Mouse (Mus musculus) lung, postnatal 0 days (tissue): ENCODE data around the gene Samsn1. TPM values are rescaled to one million over a fixed set of nuclear protein-coding genes. Genes with fewer than 3 reads are reported as not detected.

ENCODE experiments used
- ATAC-seq: fragments of 200-750 bp; cut with Nextera tagmentation; 2 replicates; pipeline ENCODE4 v1.8.0; 2017; ENCODE audit warnings: moderate library complexity
- DNase-seq: peaks from one replicate; pipeline ENCODE4 v3.0.0-alpha.2; 2016; ENCODE audit warnings: low spot score
- H3K27ac ChIP-seq: fragments of 300-500 bp; sonication (generic); 2 replicates; pipeline ENCODE4 v1.5.1; 2014; ENCODE audit warnings: antibody characterized with exemption, mild to moderate bottlenecking, low read length, mixed read lengths
- H3K27me3 ChIP-seq: fragments of 300-500 bp; sonication (generic); replicated peaks from 2 replicates; pipeline ENCODE4 v1.6.1; 2014; ENCODE audit warnings: low read length, mixed read lengths; ENCODE audit not compliant: insufficient read depth
- H3K36me3 ChIP-seq: fragments of 300-500 bp; sonication (generic); 2 replicates; pipeline ENCODE4 v1.6.1; 2014; ENCODE audit warnings: low read length, mixed read lengths; ENCODE audit not compliant: insufficient read depth
- H3K4me1 ChIP-seq: fragments of 300-500 bp; sonication (generic); 2 replicates; pipeline ENCODE4 v1.6.1; 2014; ENCODE audit warnings: antibody characterized with exemption, low read depth, low read length, mixed read lengths; ENCODE audit not compliant: insufficient read depth
- H3K4me2 ChIP-seq: fragments of 300-500 bp; sonication (generic); replicated peaks from 2 replicates; pipeline ENCODE4 v1.6.1; 2014; ENCODE audit warnings: low read depth, mild to moderate bottlenecking, low read length, moderate library complexity, mixed read lengths
- H3K4me3 ChIP-seq: fragments of 300-500 bp; sonication (generic); 2 replicates; pipeline ENCODE4 v1.5.1; 2014; ENCODE audit warnings: low read depth, low read length
- H3K9ac ChIP-seq: fragments of 300-500 bp; sonication (generic); replicated peaks from 2 replicates; pipeline ENCODE4 v1.6.1; 2014; ENCODE audit warnings: low read depth, mild to moderate bottlenecking
- H3K9me3 ChIP-seq: fragments of 300-500 bp; sonication (generic); 2 replicates; pipeline ENCODE4 v1.6.1; 2016; ENCODE audit warnings: low read length, mixed read lengths
- CTCF ChIP-seq: IDR thresholded peaks from 2 replicates; pipeline ENCODE4 v1.5.1; 2016; ENCODE audit warnings: antibody characterized with exemption, mild to moderate bottlenecking
- EP300 ChIP-seq: IDR thresholded peaks from 2 replicates; pipeline ENCODE4 v1.6.1; 2016; ENCODE audit warnings: antibody characterized with exemption, mild to moderate bottlenecking, control low read depth
- WGBS: fragments of 180-500 bp; shearing (Covaris S2); extraction: QIAGEN DNeasy Blood & Tissue Kit; methylation state at CpG from one replicate; pipeline ENCODE4 v1.1.7; 2014; 5-methylcytosine and 5-hydroxymethylcytosine counted together
- polyA plus RNA-seq: library from polyadenylated mRNA; unstranded; fragments of >200 nt; fragmentation: Nextera tagmentation; extraction: Ambion mirVana; gene quantifications from 2 replicates; pipeline ENCODE4 v1.2.1, GENCODE M21; 2015

Gene Samsn1
- polyA plus RNA-seq, 1 experiment from 2014 or later: 4.1 TPM

DNA sequence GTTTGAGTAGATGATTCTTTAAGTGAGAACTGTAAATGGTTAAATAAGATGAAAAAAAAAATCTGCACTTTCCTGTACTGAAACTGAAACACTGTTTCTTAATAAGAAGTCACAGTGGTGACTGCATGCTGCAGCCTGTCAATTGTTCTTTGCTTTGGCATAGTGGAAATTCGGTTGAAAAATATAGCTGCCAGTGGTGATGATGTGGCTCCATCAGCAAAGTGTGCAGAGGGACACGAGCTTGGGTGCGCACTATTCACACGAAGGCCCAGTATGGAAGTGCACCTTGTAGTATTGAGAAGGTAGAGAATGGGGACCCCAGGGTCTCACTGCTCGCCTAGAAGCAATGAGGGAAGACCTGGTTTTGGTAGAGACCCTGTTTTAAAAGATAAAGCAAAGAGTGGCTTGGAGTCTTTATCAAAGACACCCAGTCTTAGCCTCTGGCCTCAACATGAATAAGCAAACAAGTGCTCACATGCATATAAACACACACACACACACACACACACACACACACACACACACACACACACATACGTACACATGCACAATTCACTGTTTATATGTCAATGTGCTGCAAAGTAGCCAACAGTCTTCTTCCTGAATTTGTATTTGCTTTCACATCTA lies 18.4 kb upstream of the Samsn1 start:
- WGBS: 87% methylated on average over 6 of the region's 6 CpGs
- no peak for ATAC-seq

DNA sequence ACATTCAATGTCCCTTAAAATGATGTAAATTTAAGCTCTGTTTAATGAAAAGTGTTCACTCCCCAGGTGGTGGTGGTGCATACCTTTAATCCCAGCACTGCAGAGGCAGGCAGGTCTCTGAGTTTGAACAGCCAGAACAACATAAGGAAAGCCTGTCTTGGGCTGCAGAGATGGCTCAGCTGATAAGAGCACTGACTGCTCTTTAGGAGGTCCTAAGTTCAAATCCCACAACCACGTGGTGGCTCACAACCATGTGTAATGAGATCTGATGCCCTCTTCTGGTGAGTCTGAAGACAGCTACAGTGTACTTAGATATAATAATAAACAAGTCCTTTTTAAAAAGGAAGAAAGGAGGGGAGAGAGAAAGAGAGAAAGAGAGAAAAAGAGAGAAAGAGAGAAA lies 2.9 kb downstream of the Samsn1 start:
- WGBS: 50% methylated on average over 1 of the region's 1 CpGs
- no peak overlapping the region for H3K27ac ChIP-seq
- H3K4me2 ChIP-seq: no peak overlapping the region

More for the DNA sequence above, 18.4 kb upstream of the Samsn1 start:
- no peaks in the 10 kb centered on the region for H3K4me1 ChIP-seq
- H3K9ac ChIP-seq: no peak overlapping the region
- H3K36me3 ChIP-seq: no peaks in the 10 kb centered on the region
- no peak overlapping the region for H3K27ac ChIP-seq
- no peak overlapping the region for H3K4me2 ChIP-seq
- TF ChIP-seq EP300: no peak
- TF ChIP-seq CTCF: no peak
- H3K27me3 ChIP-seq: no peaks in the 10 kb centered on the region
- no peaks in the 10 kb centered on the region for H3K9me3 ChIP-seq
- no peak overlapping the region for H3K4me3 ChIP-seq
- no peak for DNase-seq

DNA sequence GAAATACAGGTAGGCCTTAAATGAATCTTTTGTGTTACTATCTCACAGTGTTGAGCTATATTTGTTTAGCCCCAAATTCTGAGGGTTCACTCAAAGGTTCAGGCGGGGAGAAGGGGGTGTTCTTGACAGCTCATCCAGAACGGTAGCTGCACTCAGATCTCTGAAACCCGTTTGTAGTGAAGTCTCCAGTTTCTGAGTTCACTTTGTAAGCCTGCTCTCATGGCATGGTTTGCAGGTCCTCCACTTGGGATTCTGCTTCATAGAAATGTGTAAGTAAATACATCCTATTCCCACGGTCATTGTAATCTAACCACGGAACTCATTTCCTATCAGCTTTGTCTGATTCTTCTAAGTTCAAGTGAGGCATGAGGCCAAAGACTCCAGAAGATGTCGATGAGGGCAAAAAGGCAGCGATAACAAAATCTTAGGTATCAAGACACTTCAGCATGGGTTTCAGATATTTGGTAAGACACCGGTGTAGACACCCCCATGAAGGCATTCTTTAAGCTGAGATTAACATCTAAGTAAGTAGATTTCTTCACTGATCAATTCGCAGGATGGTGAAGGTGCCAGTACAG lies 18.2 kb downstream of the Samsn1 start:
- Histone ChIP-seq H3K4me2 (no peak overlapping the region), H3K4me1 (no peaks in the 10 kb centered on the region), H3K27me3 (no peaks in the 10 kb centered on the region), H3K36me3 (no peaks in the 10 kb centered on the region), H3K4me3 (no peak overlapping the region), H3K9me3 (no peaks in the 10 kb centered on the region), H3K27ac (no peak overlapping the region), H3K9ac (no peak overlapping the region)
- no peak for DNase-seq
- TF ChIP-seq EP300 (no peak), CTCF (no peak)
- no peak for ATAC-seq
- 67% methylated on average over 9 of the region's 9 CpGs for WGBS

More for the DNA sequence above, 2.9 kb downstream of the Samsn1 start:
- TF ChIP-seq CTCF: peak; percentile 14; the same call in 1 of the 2 replicates
- no peak for TF ChIP-seq EP300
- H3K9ac ChIP-seq: no peak overlapping the region
- H3K4me1 ChIP-seq: no peaks in the 10 kb centered on the region
- H3K27me3 ChIP-seq: no peaks in the 10 kb centered on the region
- no peaks in the 10 kb centered on the region for H3K36me3 ChIP-seq
- H3K9me3 ChIP-seq: no peaks in the 10 kb centered on the region
- no peak overlapping the region for H3K4me3 ChIP-seq
- no peak for ATAC-seq
- no peak for DNase-seq

DNA sequence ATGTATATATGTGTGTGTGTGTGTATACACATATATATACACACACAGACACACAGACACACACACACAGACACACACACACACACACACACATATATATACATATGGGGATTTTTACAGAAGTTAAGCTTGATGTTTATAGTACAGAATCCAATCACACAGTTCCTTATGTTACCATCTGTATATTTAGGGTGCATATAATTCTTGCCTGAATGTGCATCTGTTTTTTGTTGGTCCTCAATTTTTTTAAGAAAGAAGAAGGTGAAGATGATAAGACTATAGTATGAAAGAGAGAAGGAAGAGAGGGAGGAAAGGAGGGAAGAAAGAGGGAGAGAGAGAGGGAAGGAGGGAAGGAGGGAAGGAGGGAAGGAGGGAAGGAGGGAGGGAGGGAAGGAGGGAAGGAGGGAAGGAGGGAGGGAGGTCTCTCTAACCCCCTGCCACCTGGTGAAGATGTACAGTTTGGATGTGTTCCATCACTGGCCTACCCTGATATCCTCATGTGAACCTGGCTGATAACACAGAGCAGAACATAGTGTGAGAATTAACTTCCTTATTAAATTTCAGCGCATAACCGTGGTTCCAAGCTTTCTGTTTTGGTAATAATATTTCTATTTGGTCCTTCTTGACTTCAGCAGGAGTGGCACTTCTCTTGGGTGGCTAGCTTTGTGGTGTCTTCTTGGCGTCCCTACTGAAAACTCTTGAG lies 19.1 kb downstream of the Samsn1 start:
- H3K4me1 ChIP-seq: no peaks in the 10 kb centered on the region
- 84% methylated on average over 3 of the region's 3 CpGs for WGBS
- DNase-seq (no peak), ATAC-seq (no peak)
- no peak overlapping the region for H3K27ac ChIP-seq
- no peaks in the 10 kb centered on the region for H3K9me3 ChIP-seq
- no peak overlapping the region for H3K4me2 ChIP-seq
- no peaks in the 10 kb centered on the region for H3K27me3 ChIP-seq
- TF ChIP-seq CTCF (no peak), EP300 (no peak)
- H3K9ac ChIP-seq: no peak overlapping the region
- H3K4me3 ChIP-seq: no peak overlapping the region
- no peaks in the 10 kb centered on the region for H3K36me3 ChIP-seq

DNA sequence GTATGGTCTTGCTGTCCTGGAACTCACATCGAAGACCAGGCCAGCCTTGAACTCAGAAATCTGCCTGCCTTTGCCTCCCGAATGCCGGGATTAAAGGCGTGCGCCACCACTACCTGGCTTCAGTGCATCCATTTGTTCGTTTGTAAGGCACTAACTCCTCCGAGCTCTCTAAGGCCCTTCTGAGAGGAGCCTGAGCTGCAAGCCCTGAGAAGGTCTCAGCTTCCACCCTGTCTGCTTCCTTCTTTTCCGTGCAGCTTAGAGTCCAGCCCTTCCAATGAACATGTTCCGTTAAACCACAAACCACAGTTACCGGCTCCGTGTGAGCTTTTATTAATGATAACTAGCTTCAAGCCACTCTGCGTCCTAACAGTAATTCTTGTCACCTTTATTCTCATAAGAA lies 19.8 kb downstream of the Samsn1 start:
- H3K4me3 ChIP-seq: no peak overlapping the region
- TF ChIP-seq EP300 (no peak), CTCF (no peak)
- no peak overlapping the region for H3K4me2 ChIP-seq
- H3K36me3 ChIP-seq: no peaks in the 10 kb centered on the region
- ATAC-seq: no peak
- no peak overlapping the region for H3K9ac ChIP-seq
- H3K4me1 ChIP-seq: no peaks in the 10 kb centered on the region
- 84% methylated on average over 12 of the region's 12 CpGs for WGBS
- no peak for DNase-seq
- H3K9me3 ChIP-seq: no peaks in the 10 kb centered on the region
- H3K27ac ChIP-seq: no peak overlapping the region
- no peaks in the 10 kb centered on the region for H3K27me3 ChIP-seq

DNA sequence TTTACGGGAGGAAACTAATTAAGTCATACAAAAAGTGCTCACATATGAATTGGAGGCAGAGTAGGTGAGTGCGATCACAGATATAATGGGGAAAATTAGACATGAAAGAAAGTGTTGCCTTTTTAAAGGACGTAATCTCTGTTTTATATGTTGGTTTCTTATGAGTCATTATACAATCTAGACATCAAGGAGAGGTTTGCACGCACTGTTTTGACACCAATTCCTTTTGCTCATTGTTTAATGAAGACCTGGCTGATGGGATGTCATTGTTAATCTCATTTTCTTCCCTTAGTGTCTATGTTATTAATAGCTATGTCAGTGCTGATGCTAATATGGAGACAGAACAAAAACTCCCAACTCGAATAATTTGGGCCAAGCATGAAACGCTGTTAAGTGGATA lies 20.3 kb downstream of the Samsn1 start:
- no peak for ATAC-seq

More for the DNA sequence above, 20.3 kb downstream of the Samsn1 start:
- no peak for TF ChIP-seq EP300
- no peak for TF ChIP-seq CTCF
- no peak for DNase-seq
- no peaks in the 10 kb centered on the region for H3K36me3 ChIP-seq
- no peak overlapping the region for H3K9ac ChIP-seq
- 71% methylated on average over 6 of the region's 6 CpGs for WGBS
- no peak overlapping the region for H3K27ac ChIP-seq
- no peaks in the 10 kb centered on the region for H3K4me1 ChIP-seq
- H3K4me3 ChIP-seq: no peak overlapping the region
- H3K9me3 ChIP-seq: no peaks in the 10 kb centered on the region
- no peaks in the 10 kb centered on the region for H3K27me3 ChIP-seq
- no peak overlapping the region for H3K4me2 ChIP-seq
